ENCODE assay signal across 11 mouse cellular contexts in genomic region chr6:138782907-138783306, GRCm38 (mm10).
"Had no signal": no experiment of that assay in that cellular context is flagged by ENCODE, and none has a peak within 500 bp of the region (broad histone marks: within the 10 kb centered on the region; RNA-seq: fewer than 3 reads in every experiment).

No protein-coding gene starts in this region.

- H3K27me3 ChIP-seq: kidney, embryonic 15.5 days; limb, embryonic 15.5 days; liver, embryonic 12.5 days; lung, embryonic 15.5 days had no signal

- H3K4me2 ChIP-seq: kidney, embryonic 15.5 days; limb, embryonic 15.5 days; liver, embryonic 12.5 days; lung, embryonic 15.5 days had no signal

- DNase-seq: kidney, adult 2 months; kidney, postnatal 25 days; layer of hippocampus, adult 9-11 months; layer of hippocampus, postnatal 36 days; thymus, postnatal 4 days had no signal

- H3K4me3 ChIP-seq: kidney, embryonic 15.5 days; limb, embryonic 15.5 days; liver, embryonic 12.5 days; lung, embryonic 15.5 days had no signal

- H3K9ac ChIP-seq: kidney, embryonic 15.5 days; limb, embryonic 15.5 days; liver, embryonic 12.5 days; lung, embryonic 15.5 days had no signal

- H3K36me3 ChIP-seq: kidney, embryonic 15.5 days; limb, embryonic 15.5 days; liver, embryonic 12.5 days; lung, embryonic 15.5 days had no signal

- H3K27ac ChIP-seq: kidney, embryonic 15.5 days; limb, embryonic 15.5 days; liver, embryonic 12.5 days; lung, embryonic 15.5 days; stomach, postnatal 0 days had no signal

- ATAC-seq: intestine, embryonic 16.5 days; liver, embryonic 12.5 days had no signal

- H3K4me1 ChIP-seq: kidney, embryonic 15.5 days; limb, embryonic 15.5 days; liver, embryonic 12.5 days; lung, embryonic 15.5 days had no signal

- H3K9me3 ChIP-seq: kidney, embryonic 15.5 days; limb, embryonic 15.5 days; liver, embryonic 12.5 days; lung, embryonic 15.5 days had no signal
